Mouse (Mus musculus) testis, adult 2 months (tissue): ENCODE measurements around the gene Lrig1.

Experiments
- CTCF ChIP-seq: fragments of 200-500 bp; IDR thresholded peaks from 2 replicates; pipeline ENCODE4 v1.5.1; 2012; ENCODE audit warnings: low read depth, mild to moderate bottlenecking, inconsistent platforms, low read length, moderate library complexity; ENCODE audit not compliant: control insufficient read depth, insufficient read depth, insufficient replicate concordance
- POLR2A ChIP-seq: fragments of 200-500 bp; IDR thresholded peaks from 2 replicates; pipeline ENCODE4 v1.6.1; 2012; ENCODE audit warnings: low read depth, mild to moderate bottlenecking, inconsistent platforms, low read length, moderate library complexity; ENCODE audit not compliant: control insufficient read depth

- TF ChIP-seq CTCF (no peak), POLR2A (no peak)
These were observed 131.9 kb downstream of the Lrig1 start for GRCm38 (mm10) chr6:94568040-94568439.
